Mouse (Mus musculus) retina, postnatal 1 day (tissue): ENCODE measurements around the gene Padi4.

Source experiments
- DNase-seq: peaks from one replicate; pipeline ENCODE4 v3.0.0-alpha.2; 2012

The Padi4 gene

GRCm38 (mm10) chr4:140701049-140701715, 72.9 kb downstream of the Padi4 start:
- peak; percentile 90 for DNase-seq

GRCm38 (mm10) chr4:140700269-140701018, 73.6 kb downstream of the Padi4 start, which contains the start of gene Rcc2:
Gene Rcc2 (plus strand): TSS chr4:140700541.
- DNase-seq: no peak

DNA sequence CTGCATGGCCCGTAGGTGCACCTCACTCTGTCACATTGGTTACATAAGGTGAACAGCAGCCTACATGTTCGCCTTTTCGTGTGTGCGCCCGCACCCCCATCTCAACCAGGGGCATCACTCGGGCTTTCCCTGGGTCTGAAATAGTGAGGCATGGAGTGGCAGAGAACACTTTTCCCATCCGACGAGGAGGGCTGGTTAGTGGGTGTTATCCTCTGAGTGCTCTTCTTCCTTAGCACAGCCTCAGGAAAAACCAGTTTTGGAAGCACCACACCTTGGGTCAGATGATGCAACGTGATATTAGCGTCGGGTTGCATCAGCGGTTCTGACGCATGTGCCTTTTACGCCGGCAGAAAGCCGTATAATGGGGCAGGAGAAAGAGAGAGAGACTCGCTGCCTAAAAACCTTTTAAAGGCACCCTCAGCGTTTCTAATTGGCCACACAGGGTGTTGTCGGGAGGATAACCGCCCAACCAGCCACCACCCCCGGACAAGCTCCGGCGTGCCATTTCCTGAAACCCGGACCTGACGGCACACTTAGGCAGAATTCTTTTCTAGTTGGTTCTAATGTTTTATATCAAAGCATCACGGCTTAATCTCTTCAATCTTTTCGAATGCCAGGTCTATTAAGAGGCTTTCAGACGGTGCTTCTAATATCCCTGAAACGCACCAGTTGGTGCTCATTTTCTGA, 74.5 kb downstream of the Padi4 start:
- DNase-seq: peak; percentile 50
